Mouse (Mus musculus): ENCODE measurements at regions not wholly inside any gene's neighbourhood (a gene's known extent, or its start where the extent isn't known, plus 50 kb on each side); places are given as distances from the start of the nearest gene placed in this dataset.

GRCm38 (mm10) chr4:124143226-124143625, 225.4 kb upstream of the 4930535I16Rik start:
- DNase-seq (ENCODE audit: low spot score in 2 of 2), result peak; percentile 32 to 92
- intact Hi-C loops (cut with DNase I), result loop anchor here (1.0 to 10.0 kb wide), 6 partner anchors 32 to 514 kb away; partner anchors contain the start of gene Pou3f1

- DNase-seq (ENCODE audit: low spot score in 2 of 2), result peak; percentile 92 to 94
- intact Hi-C loops (cut with DNase I), result loop anchor here (1.0 to 10.0 kb wide), 6 partner anchors 57 to 534 kb away; partner anchors contain the start of gene Pou3f1
Measured at GRCm38 (mm10) chr4:124142083-124142482, 224.3 kb upstream of the 4930535I16Rik start.

- intact Hi-C loops (cut with DNase I), result no loop called here
- DNase-seq (ENCODE audit: low spot score in 2 of 2), result peak; percentile 12 to 48
Measured at GRCm38 (mm10) chr4:124135165-124135470, 217.3 kb upstream of the 4930535I16Rik start.

GRCm38 (mm10) chr4:124134341-124135164, 216.7 kb upstream of the 4930535I16Rik start:
- intact Hi-C loops (cut with DNase I), result no loop called here

GRCm38 (mm10) chr4:124130946-124131345, 213.1 kb upstream of the 4930535I16Rik start:
- intact Hi-C loops (cut with DNase I), result no loop called here
- DNase-seq (ENCODE audit: low spot score in 2 of 2), result no peak

More at GRCm38 (mm10) chr4:124134341-124135164, 216.7 kb upstream of the 4930535I16Rik start:
- no peak for DNase-seq (ENCODE audit: low spot score in 2 of 2)

- intact Hi-C loops (cut with DNase I), result no loop called here
- DNase-seq (ENCODE audit: low spot score in 2 of 2), result no peak
Measured at GRCm38 (mm10) chr4:124126258-124126657, 208.4 kb upstream of the 4930535I16Rik start.

GRCm38 (mm10) chr4:124120334-124120733, 202.5 kb upstream of the 4930535I16Rik start:
- DNase-seq (ENCODE audit: low spot score in 2 of 2), result no peak
- intact Hi-C loops (cut with DNase I), result no loop called here

- DNase-seq (ENCODE audit: low spot score in 2 of 2), result no peak
- intact Hi-C loops (cut with DNase I), result no loop called here
Measured at GRCm38 (mm10) chr4:124113856-124114345, 196.1 kb upstream of the 4930535I16Rik start.

- DNase-seq (ENCODE audit: low spot score in 2 of 2), result no peak
- intact Hi-C loops (cut with DNase I), result no loop called here
Measured at GRCm38 (mm10) chr4:124110705-124111104, 192.9 kb upstream of the 4930535I16Rik start.

- intact Hi-C loops (cut with DNase I), result no loop called here
- DNase-seq (ENCODE audit: low spot score in 2 of 2), result peak in 1 of 2 experiments; percentile 31
Measured at GRCm38 (mm10) chr4:124109371-124109770, 191.5 kb upstream of the 4930535I16Rik start.

- intact Hi-C loops (cut with DNase I), result no loop called here
- DNase-seq (ENCODE audit: low spot score in 2 of 2), result no peak
Measured at GRCm38 (mm10) chr4:124102684-124103083, 184.9 kb upstream of the 4930535I16Rik start.

GRCm38 (mm10) chr4:124086801-124087200, 169.0 kb upstream of the 4930535I16Rik start:
- no peak for DNase-seq (ENCODE audit: low spot score in 2 of 2)
- intact Hi-C loops (cut with DNase I), result no loop called here

GRCm38 (mm10) chr4:124086254-124086653, 168.4 kb upstream of the 4930535I16Rik start:
- DNase-seq (ENCODE audit: low spot score in 2 of 2), result no peak
- intact Hi-C loops (cut with DNase I), result no loop called here

GRCm38 (mm10) chr4:124079603-124080002, 161.8 kb upstream of the 4930535I16Rik start:
- no peak for DNase-seq (ENCODE audit: low spot score in 2 of 2)
- intact Hi-C loops (cut with DNase I), result no loop called here

GRCm38 (mm10) chr4:124075551-124075950, 157.7 kb upstream of the 4930535I16Rik start:
- intact Hi-C loops (cut with DNase I), result no loop called here
- no peak for DNase-seq (ENCODE audit: low spot score in 2 of 2)

- intact Hi-C loops (cut with DNase I), result no loop called here
- no peak for DNase-seq (ENCODE audit: low spot score in 2 of 2)
Measured at GRCm38 (mm10) chr4:124073646-124074045, 155.8 kb upstream of the 4930535I16Rik start.

GRCm38 (mm10) chr4:124064601-124065000, 146.8 kb upstream of the 4930535I16Rik start:
- DNase-seq (ENCODE audit: low spot score in 2 of 2), result peak in 1 of 2 experiments; percentile 4
- intact Hi-C loops (cut with DNase I), result no loop called here

GRCm38 (mm10) chr4:124063269-124064100, 145.7 kb upstream of the 4930535I16Rik start:
- no peak for DNase-seq (ENCODE audit: low spot score in 2 of 2)
- intact Hi-C loops (cut with DNase I), result no loop called here

- intact Hi-C loops (cut with DNase I), result no loop called here
- DNase-seq (ENCODE audit: low spot score in 2 of 2), result no peak
Measured at GRCm38 (mm10) chr4:124057607-124058006, 139.8 kb upstream of the 4930535I16Rik start.

- intact Hi-C loops (cut with DNase I), result no loop called here
- no peak for DNase-seq (ENCODE audit: low spot score in 2 of 2)
Measured at GRCm38 (mm10) chr4:124054240-124054760, 136.5 kb upstream of the 4930535I16Rik start.
